Mouse (Mus musculus) left cerebral cortex, postnatal 36 days (tissue): ENCODE data around the gene Cckbr. TPM values are rescaled to one million over a fixed set of nuclear protein-coding genes. Genes with fewer than 3 reads are reported as not detected.

Experiments used
- total RNA-seq, 2 experiments: library from RNA; stranded (reverse); gene quantifications; 2 replicates each; pipeline ENCODE4 v1.2.3; 2021

Gene Cckbr
- total RNA-seq, 2 experiments from 2014 or later: 63.2 to 64.3 TPM

Other genes with a start within 250 kb of the Cckbr start
- gene Olfr685, start 239.7 kb upstream of the Cckbr start, total RNA-seq: not detected
- gene Olfr686, start 218.2 kb upstream of the Cckbr start, total RNA-seq: not detected
- gene Olfr688, start 137.6 kb upstream of the Cckbr start, total RNA-seq: not detected
- gene Olfr689, start 114.6 kb upstream of the Cckbr start, total RNA-seq: not detected
- 1 to 10 TPM in 1 of 2 experiments, under 1 TPM in 1; 0.27 to 1.7 TPM for gene Olfr690, start 91.6 kb upstream of the Cckbr start, total RNA-seq
- under 1 TPM; 0.72 to 0.91 TPM for gene Olfr691, start 83.5 kb upstream of the Cckbr start, total RNA-seq
- gene Olfr692, start 57.5 kb upstream of the Cckbr start, total RNA-seq: not detected
- gene Gm5901, start 50.7 kb upstream of the Cckbr start, total RNA-seq: not detected
- 10 to 100 TPM; 77.0 to 83.9 TPM for gene Fam160a2, start 25.7 kb upstream of the Cckbr start, total RNA-seq
- 1 to 10 TPM; 1.0 to 1.3 TPM for gene Cnga4, start 21.2 kb upstream of the Cckbr start, total RNA-seq
- gene Cavin3, start 56.6 kb downstream of the Cckbr start, total RNA-seq: 10 to 100 TPM; 17.6 to 21.0 TPM
- 100 to 1,000 TPM in 1 of 2 experiments, 10 to 100 TPM in 1; 97.4 to 114 TPM for gene Smpd1, start 128.6 kb downstream of the Cckbr start, total RNA-seq
- gene Apbb1, start 155.9 kb downstream of the Cckbr start, total RNA-seq: 100 to 1,000 TPM; 437 to 517 TPM
- under 1 TPM; 0.42 to 0.79 TPM for gene Hpx, start 174.4 kb downstream of the Cckbr start, total RNA-seq
- gene Trim3, start 207.8 kb downstream of the Cckbr start, total RNA-seq: 100 to 1,000 TPM; 145 to 165 TPM
- 10 to 100 TPM; 70.9 to 75.7 TPM for gene Timm10b, start 214.3 kb downstream of the Cckbr start, total RNA-seq
- 100 to 1,000 TPM in 1 of 2 experiments, 10 to 100 TPM in 1; 96.6 to 106 TPM for gene Arfip2, start 214.7 kb downstream of the Cckbr start, total RNA-seq
- gene Gm45799, start 214.8 kb downstream of the Cckbr start, total RNA-seq: 10 to 100 TPM in 1 of 2 experiments, 1 to 10 TPM in 1; 9.4 to 16.3 TPM
- gene Dnhd1, start 225.1 kb downstream of the Cckbr start, total RNA-seq: 1 to 10 TPM; 3.4 to 9.5 TPM